Comparison of ENCODE assay signal across 22 mouse cellular contexts in the genomic region with DNA sequence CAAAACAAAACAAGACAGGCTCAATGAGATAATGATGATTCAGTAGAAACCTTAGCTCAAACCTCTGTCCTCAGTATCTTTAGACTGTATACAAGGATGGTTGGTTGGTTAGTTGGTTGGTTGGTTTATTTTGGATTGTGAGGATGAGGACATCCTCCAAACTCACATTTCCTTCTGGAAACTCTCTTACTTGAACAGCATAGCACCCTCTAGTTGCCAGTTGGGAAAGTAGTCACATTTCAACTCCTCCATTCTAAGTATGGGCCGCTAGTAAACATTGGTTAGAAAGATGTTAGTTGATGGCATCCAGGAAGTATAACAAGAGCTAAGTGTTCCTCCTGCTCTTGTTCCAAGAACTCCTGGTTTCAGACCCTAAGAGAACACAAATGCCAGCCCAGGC. TPM values are rescaled to one million over a fixed set of nuclear protein-coding genes. Genes with fewer than 3 reads are reported as not detected.
"Had no signal": no experiment of that assay in that cellular context is flagged by ENCODE, and none has a peak within 500 bp of the region (broad histone marks: within the 10 kb centered on the region; RNA-seq: fewer than 3 reads in every experiment).

No protein-coding gene starts in this region.

- DNase-seq: kidney, adult 11 months; kidney, adult 9 months; kidney, postnatal 14 days; layer of hippocampus, postnatal 36 days; left cerebral cortex, postnatal 4 days; lung, embryonic 14.5 days; lung, postnatal 14 days; right cerebral cortex, postnatal 4 days; spleen, adult 18-20 months; thymus, adult 2 months; thymus, postnatal 25 days had no signal

- H3K27me3 ChIP-seq: limb, embryonic 13.5 days; liver, embryonic 15.5 days; midbrain, embryonic 13.5 days; neural tube, embryonic 12.5 days had no signal

- H3K4me1 ChIP-seq: limb, embryonic 13.5 days; liver, embryonic 15.5 days; midbrain, embryonic 13.5 days; neural tube, embryonic 12.5 days had no signal

- H3K9me3 ChIP-seq: limb, embryonic 13.5 days; liver, embryonic 15.5 days; midbrain, embryonic 13.5 days; neural tube, embryonic 12.5 days had no signal

- H3K9ac ChIP-seq: limb, embryonic 13.5 days; liver, embryonic 15.5 days; lung, embryonic 14.5 days; midbrain, embryonic 13.5 days; neural tube, embryonic 12.5 days had no signal

- ATAC-seq: midbrain, embryonic 13.5 days had no signal

- H3K36me3 ChIP-seq: limb, embryonic 13.5 days; liver, embryonic 15.5 days; midbrain, embryonic 13.5 days; neural tube, embryonic 12.5 days had no signal

- H3K27ac ChIP-seq: limb, embryonic 13.5 days; liver, embryonic 15.5 days; midbrain, embryonic 13.5 days; neural tube, embryonic 12.5 days had no signal

- H3K4me2 ChIP-seq: limb, embryonic 13.5 days; liver, embryonic 15.5 days; lung, embryonic 14.5 days; midbrain, embryonic 13.5 days; neural tube, embryonic 12.5 days had no signal

- H3K4me3 ChIP-seq: limb, embryonic 13.5 days; liver, embryonic 15.5 days; midbrain, embryonic 13.5 days; neural tube, embryonic 12.5 days had no signal

RNA-seq across cellular contexts. Expression of gene BC053393, which starts 2.2 kb away (rescaled TPM):
- total RNA-seq: layer of hippocampus, postnatal 36 days; left cerebral cortex, postnatal 4 days; liver, adult 2 months; megakaryocyte-erythroid progenitor cell, adult 5-6 weeks; neutrophil, adult 5-6 weeks had no signal
- polyA plus RNA-seq: large intestine, adult 2 months; limb, embryonic 13.5 days; liver, adult 2 months; liver, embryonic 15.5 days; lung, embryonic 14.5 days; midbrain, embryonic 13.5 days; neural tube, embryonic 12.5 days; stomach, embryonic 14.5 days; testis, adult 2 months; urinary bladder, adult 2 months had no signal

RNA-seq across cellular contexts. Expression of gene Gm12169, which starts 45.1 kb away (rescaled TPM):
- total RNA-seq: layer of hippocampus, postnatal 36 days; left cerebral cortex, postnatal 4 days; liver, adult 2 months; megakaryocyte-erythroid progenitor cell, adult 5-6 weeks; neutrophil, adult 5-6 weeks had no signal
- polyA plus RNA-seq: large intestine, adult 2 months; limb, embryonic 13.5 days; liver, adult 2 months; liver, embryonic 15.5 days; lung, embryonic 14.5 days; midbrain, embryonic 13.5 days; neural tube, embryonic 12.5 days; stomach, embryonic 14.5 days; testis, adult 2 months; thymus, adult 2 months; urinary bladder, adult 2 months had no signal

RNA-seq across cellular contexts. Expression of gene Dppa1, which starts 60.0 kb away (rescaled TPM):
- total RNA-seq: layer of hippocampus, postnatal 36 days; left cerebral cortex, postnatal 4 days; liver, adult 2 months; megakaryocyte-erythroid progenitor cell, adult 5-6 weeks; neutrophil, adult 5-6 weeks had no signal
- polyA plus RNA-seq: large intestine, adult 2 months; liver, adult 2 months; liver, embryonic 15.5 days; lung, embryonic 14.5 days; midbrain, embryonic 13.5 days; neural tube, embryonic 12.5 days; stomach, embryonic 14.5 days; testis, adult 2 months; urinary bladder, adult 2 months had no signal
